Mouse (Mus musculus): Measurements from ENCODE around the gene Zkscan7.
"Not testable (repeated sequence)": the region's sequence is repeated elsewhere in the genome, so short reads cannot be mapped to it uniquely, and the experiment has no call there.

- TF ChIP-seq POLR2A (IDR thresholded peaks at IDR 0.05; ENCODE audit: borderline replicate concordance, low read depth, low read length); CTCF (IDR thresholded peaks at IDR 0.05; ENCODE audit: low read depth, low read length): not testable (repeated sequence)
Measured at GRCm38 (mm10) chr9:122847811-122848311, 37.6 kb upstream of the Zkscan7 start.
